Mouse (Mus musculus) limb, embryonic 13.5 days (tissue): ENCODE data around the gene Tex11. TPM values are rescaled to one million over a fixed set of nuclear protein-coding genes. Genes with fewer than 3 reads are reported as not detected.
A peak's percentile ranks its signal among the peaks of the same experiment; 100 is the strongest.

Source experiments
- ATAC-seq: fragments of 200-750 bp; cut with Nextera tagmentation; 2 replicates; pipeline ENCODE4 v1.8.0; 2017; ENCODE audit warnings: low read depth, moderate number of reproducible peaks, moderate TSS enrichment; ENCODE audit not compliant: low FRiP score
- H3K27ac ChIP-seq: fragments of 300-500 bp; sonication (generic); 2 replicates; pipeline ENCODE4 v1.5.1; 2015; ENCODE audit warnings: inconsistent platforms, mild to moderate bottlenecking, moderate library complexity
- H3K27me3 ChIP-seq: fragments of 300-500 bp; sonication (generic); 2 replicates; pipeline ENCODE4 v1.6.1; 2015; ENCODE audit warnings: mild to moderate bottlenecking, inconsistent platforms
- H3K36me3 ChIP-seq: fragments of 300-500 bp; sonication (generic); 2 replicates; pipeline ENCODE4 v1.6.1; 2015; ENCODE audit warnings: inconsistent platforms, mild to moderate bottlenecking, moderate library complexity
- H3K4me1 ChIP-seq: fragments of 300-500 bp; sonication (generic); 2 replicates; pipeline ENCODE4 v1.6.1; 2015; ENCODE audit warnings: inconsistent platforms
- H3K4me2 ChIP-seq: fragments of 300-500 bp; sonication (generic); replicated peaks from 2 replicates; pipeline ENCODE4 v1.6.1; 2015; ENCODE audit warnings: inconsistent platforms, mild to moderate bottlenecking, moderate library complexity
- H3K4me3 ChIP-seq: fragments of 300-500 bp; sonication (generic); 2 replicates; pipeline ENCODE4 v1.5.1; 2015; ENCODE audit warnings: moderate library complexity, mild to moderate bottlenecking, inconsistent platforms
- H3K9ac ChIP-seq: fragments of 300-500 bp; sonication (generic); 2 replicates; pipeline ENCODE4 v1.6.1; 2015; ENCODE audit warnings: mild to moderate bottlenecking, inconsistent platforms
- H3K9me3 ChIP-seq: fragments of 300-500 bp; sonication (generic); 2 replicates; pipeline ENCODE4 v1.6.1; 2016; ENCODE audit warnings: inconsistent platforms
- WGBS: fragments of 180-500 bp; shearing (Covaris S2); methylation state at CpG from one replicate; pipeline ENCODE4 v1.1.7; 2015; 5-methylcytosine and 5-hydroxymethylcytosine counted together
- polyA plus RNA-seq: library from polyadenylated mRNA; unstranded; fragments of >200 nt; fragmentation: Nextera tagmentation; extraction: Ambion mirVana; gene quantifications from 2 replicates; pipeline ENCODE4 v1.2.1, GENCODE M21; 2015

Gene Tex11
- polyA plus RNA-seq, 1 experiment from 2014 or later: not detected

GRCm38 (mm10) chrX:100814139-100814538 lies 245.3 kb downstream of the Tex11 start:
- H3K27me3 ChIP-seq: peaks cover 16% of the 10 kb centered on the region; the same call in 1 of the 2 replicates
- ATAC-seq: no peak
- 89% methylated on average over 8 of the region's 8 CpGs for WGBS
- H3K4me2 ChIP-seq: no peak overlapping the region
- no peaks in the 10 kb centered on the region for H3K4me1 ChIP-seq
- no peak overlapping the region for H3K4me3 ChIP-seq
- no peaks in the 10 kb centered on the region for H3K9me3 ChIP-seq
- H3K27ac ChIP-seq: no peak overlapping the region
- no peak overlapping the region for H3K9ac ChIP-seq
- H3K36me3 ChIP-seq: peaks cover 54% of the 10 kb centered on the region

- ATAC-seq: no peak
- no peak overlapping the region for H3K9ac ChIP-seq
- H3K4me1 ChIP-seq: no peaks in the 10 kb centered on the region
- H3K27ac ChIP-seq: no peak overlapping the region
- H3K36me3 ChIP-seq: peaks cover 67% of the 10 kb centered on the region
- peaks cover 9% of the 10 kb centered on the region; the same call in 1 of the 2 replicates for H3K27me3 ChIP-seq
- H3K9me3 ChIP-seq: no peaks in the 10 kb centered on the region
- H3K4me3 ChIP-seq: no peak overlapping the region
- H3K4me2 ChIP-seq: no peak overlapping the region
- 80% methylated on average over 4 of the region's 4 CpGs for WGBS
Observed at GRCm38 (mm10) chrX:100811129-100811528, 248.3 kb downstream of the Tex11 start.

DNA sequence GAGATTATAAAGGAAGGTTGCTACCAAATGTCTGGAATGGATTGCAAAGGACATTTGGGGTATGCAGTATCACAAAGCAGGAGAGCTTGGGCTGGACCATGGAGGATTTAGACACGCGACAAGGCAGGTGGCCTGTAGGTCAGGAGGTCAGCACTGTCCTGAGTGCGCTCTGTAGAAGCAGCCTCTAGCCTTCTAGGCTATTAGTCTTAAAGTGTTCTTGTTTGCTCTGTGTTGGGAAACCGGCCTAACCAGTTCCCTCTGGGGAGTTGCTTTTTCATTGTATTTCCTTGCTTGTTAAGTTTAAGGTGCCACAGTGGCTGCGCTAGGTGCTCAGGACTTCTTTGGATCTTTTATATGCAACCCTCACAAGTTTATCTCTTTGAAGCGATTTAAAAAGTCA lies 257.4 kb downstream of the Tex11 start:
- WGBS: 73% methylated on average over 6 of the region's 6 CpGs
- H3K36me3 ChIP-seq: peaks cover 20% of the 10 kb centered on the region
- H3K27me3 ChIP-seq: peaks cover 7% of the 10 kb centered on the region; the same call in 1 of the 2 replicates
- no peaks in the 10 kb centered on the region for H3K4me1 ChIP-seq
- ATAC-seq: no peak
- no peak overlapping the region for H3K4me2 ChIP-seq
- no peaks in the 10 kb centered on the region for H3K9me3 ChIP-seq
- no peak overlapping the region for H3K4me3 ChIP-seq
- no peak overlapping the region for H3K27ac ChIP-seq
- no peak overlapping the region for H3K9ac ChIP-seq

- 32% methylated on average over 2 of the region's 2 CpGs for whole genome bisulfite sequencing
- Histone ChIP-seq H3K27ac (peak overlapping the region; percentile 22; the same call in 1 of the 2 replicates), H3K4me1 (no peaks in the 10 kb centered on the region), H3K4me2 (no peak overlapping the region), H3K36me3 (peaks cover 11% of the 10 kb centered on the region), H3K27me3 (peaks cover 10% of the 10 kb centered on the region; the same call in 1 of the 2 replicates), H3K9me3 (no peaks in the 10 kb centered on the region), H3K9ac (no peak overlapping the region), H3K4me3 (no peak overlapping the region)
- peak; percentile 67 for ATAC-seq
Observed at GRCm38 (mm10) chrX:100800643-100801042, 258.8 kb downstream of the Tex11 start.

DNA sequence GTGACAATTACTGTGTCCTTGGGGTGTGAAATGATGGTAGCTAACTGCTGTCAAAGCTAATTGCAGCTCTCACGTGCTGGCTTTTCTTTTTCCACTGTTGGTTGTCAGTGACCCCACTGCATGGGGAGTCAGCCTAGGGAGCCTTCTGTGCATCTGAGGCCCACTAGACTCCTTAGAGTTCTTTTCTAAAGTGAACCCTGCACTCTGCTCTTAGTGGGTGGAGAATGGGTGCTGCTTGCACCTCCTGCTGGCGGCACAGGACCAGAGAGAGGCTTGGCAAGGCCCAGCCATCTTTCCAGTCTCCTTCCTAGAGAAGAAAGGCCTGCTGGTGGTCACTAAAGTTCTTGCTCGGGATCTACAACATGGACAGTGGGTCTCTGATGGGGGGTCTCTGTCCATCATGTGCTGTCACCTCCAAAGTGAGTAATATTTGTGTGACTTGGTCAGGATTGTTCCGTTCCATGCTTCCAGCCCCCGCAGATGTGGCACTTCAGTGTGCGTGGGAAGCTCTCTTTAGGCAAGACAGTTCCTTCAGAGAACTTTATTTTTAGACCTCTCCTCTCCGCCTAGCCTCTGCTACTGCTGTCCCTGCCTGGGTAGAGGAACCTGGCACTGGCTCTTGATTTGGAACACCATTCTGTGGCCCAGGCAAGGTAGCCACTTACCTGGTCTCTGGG lies 261.5 kb downstream of the Tex11 start:
- Histone ChIP-seq H3K27me3 (peaks cover 13% of the 10 kb centered on the region; the same call in 1 of the 2 replicates), H3K36me3 (peaks cover 11% of the 10 kb centered on the region)

GRCm38 (mm10) chrX:100797370-100797769 lies 262.1 kb downstream of the Tex11 start:
- peaks cover 13% of the 10 kb centered on the region; the same call in 1 of the 2 replicates for H3K27me3 ChIP-seq
- no peak overlapping the region for H3K27ac ChIP-seq
- H3K4me3 ChIP-seq: no peak overlapping the region
- no peak overlapping the region for H3K4me2 ChIP-seq
- WGBS: 68% methylated on average over 4 of the region's 4 CpGs
- H3K36me3 ChIP-seq: peaks cover 11% of the 10 kb centered on the region
- no peak overlapping the region for H3K9ac ChIP-seq
- no peak for ATAC-seq
- no peaks in the 10 kb centered on the region for H3K9me3 ChIP-seq
- H3K4me1 ChIP-seq: no peaks in the 10 kb centered on the region

More for the DNA sequence above, 261.5 kb downstream of the Tex11 start:
- Histone ChIP-seq H3K9me3 (no peaks in the 10 kb centered on the region), H3K4me2 (no peak overlapping the region), H3K4me1 (no peaks in the 10 kb centered on the region), H3K9ac (no peak overlapping the region), H3K4me3 (no peak overlapping the region), H3K27ac (no peak overlapping the region)
- WGBS: 74% methylated on average over 7 of the region's 7 CpGs
- ATAC-seq: no peak

- H3K27ac ChIP-seq: no peak overlapping the region
- H3K4me3 ChIP-seq: no peak overlapping the region
- WGBS: 76% methylated on average over 3 of the region's 3 CpGs
- ATAC-seq: no peak
- no peaks in the 10 kb centered on the region for H3K4me1 ChIP-seq
- no peak overlapping the region for H3K4me2 ChIP-seq
- H3K27me3 ChIP-seq: peaks cover 13% of the 10 kb centered on the region; the same call in 1 of the 2 replicates
- no peak overlapping the region for H3K9ac ChIP-seq
- no peaks in the 10 kb centered on the region for H3K9me3 ChIP-seq
- peaks cover 11% of the 10 kb centered on the region for H3K36me3 ChIP-seq
Observed at GRCm38 (mm10) chrX:100796741-100797090, 262.8 kb downstream of the Tex11 start.

GRCm38 (mm10) chrX:100796041-100796740 lies 263.3 kb downstream of the Tex11 start:
- no peak overlapping the region for H3K27ac ChIP-seq
- H3K9me3 ChIP-seq: no peaks in the 10 kb centered on the region
- H3K36me3 ChIP-seq: peaks cover 11% of the 10 kb centered on the region
- H3K4me2 ChIP-seq: no peak overlapping the region
- no peaks in the 10 kb centered on the region for H3K4me1 ChIP-seq
- no peak for ATAC-seq
- peaks cover 13% of the 10 kb centered on the region; the same call in 1 of the 2 replicates for H3K27me3 ChIP-seq
- no peak overlapping the region for H3K4me3 ChIP-seq
- 51% methylated on average over 6 of the region's 6 CpGs for WGBS
- H3K9ac ChIP-seq: no peak overlapping the region

GRCm38 (mm10) chrX:100789322-100789721 lies 270.1 kb downstream of the Tex11 start:
- 54% methylated on average over 4 of the region's 4 CpGs for WGBS
- H3K4me1 ChIP-seq: no peaks in the 10 kb centered on the region
- no peak overlapping the region for H3K27ac ChIP-seq
- H3K36me3 ChIP-seq: no peaks in the 10 kb centered on the region
- no peak overlapping the region for H3K4me3 ChIP-seq
- H3K9ac ChIP-seq: no peak overlapping the region
- no peak overlapping the region for H3K4me2 ChIP-seq
- H3K27me3 ChIP-seq: no peaks in the 10 kb centered on the region; the same call in 1 of the 2 replicates
- no peaks in the 10 kb centered on the region for H3K9me3 ChIP-seq
- no peak for ATAC-seq

Other genes starting within 250 kb of the Tex11 start
- gene Slc7a3, start 26.4 kb upstream of the Tex11 start, polyA plus RNA-seq: 1.7 and 1.9 TPM in 2 replicates
- 50.4 and 54.3 TPM in 2 replicates for gene Snx12, start 162.9 kb upstream of the Tex11 start, polyA plus RNA-seq
- 5.1 and 5.8 TPM in 2 replicates for gene Foxo4, start 194.9 kb upstream of the Tex11 start, polyA plus RNA-seq
- gene Gm614, start 204.3 kb upstream of the Tex11 start, polyA plus RNA-seq: not detected in 2 replicates
- gene Il2rg, start 208.6 kb upstream of the Tex11 start, polyA plus RNA-seq: 9.4 and 9.5 TPM in 2 replicates
- not detected in 2 replicates for gene Gm20489, start 209.4 kb upstream of the Tex11 start, polyA plus RNA-seq
- gene Med12, start 214.4 kb upstream of the Tex11 start, polyA plus RNA-seq: 43.1 and 43.7 TPM in 2 replicates
- 17.8 and 19.9 TPM in 2 replicates for gene Nlgn3, start 239.5 kb upstream of the Tex11 start, polyA plus RNA-seq